Mouse (Mus musculus) small intestine, adult 2 months (tissue): ENCODE data around the gene Kat6b.

ENCODE experiments used
- CTCF ChIP-seq: fragments of 200-500 bp; IDR thresholded peaks from 2 replicates; pipeline ENCODE4 v1.5.1; 2012; ENCODE audit warnings: low read depth, mild to moderate bottlenecking, control low read depth, inconsistent platforms, low read length, moderate library complexity, mixed read lengths; ENCODE audit not compliant: insufficient replicate concordance, insufficient read length; ENCODE audit errors: extremely low read depth
- POLR2A ChIP-seq: fragments of 200-500 bp; IDR thresholded peaks from 2 replicates; pipeline ENCODE4 v1.6.1; 2012; ENCODE audit warnings: low read depth, mild to moderate bottlenecking, control low read depth, inconsistent platforms, low read length, moderate library complexity

DNA sequence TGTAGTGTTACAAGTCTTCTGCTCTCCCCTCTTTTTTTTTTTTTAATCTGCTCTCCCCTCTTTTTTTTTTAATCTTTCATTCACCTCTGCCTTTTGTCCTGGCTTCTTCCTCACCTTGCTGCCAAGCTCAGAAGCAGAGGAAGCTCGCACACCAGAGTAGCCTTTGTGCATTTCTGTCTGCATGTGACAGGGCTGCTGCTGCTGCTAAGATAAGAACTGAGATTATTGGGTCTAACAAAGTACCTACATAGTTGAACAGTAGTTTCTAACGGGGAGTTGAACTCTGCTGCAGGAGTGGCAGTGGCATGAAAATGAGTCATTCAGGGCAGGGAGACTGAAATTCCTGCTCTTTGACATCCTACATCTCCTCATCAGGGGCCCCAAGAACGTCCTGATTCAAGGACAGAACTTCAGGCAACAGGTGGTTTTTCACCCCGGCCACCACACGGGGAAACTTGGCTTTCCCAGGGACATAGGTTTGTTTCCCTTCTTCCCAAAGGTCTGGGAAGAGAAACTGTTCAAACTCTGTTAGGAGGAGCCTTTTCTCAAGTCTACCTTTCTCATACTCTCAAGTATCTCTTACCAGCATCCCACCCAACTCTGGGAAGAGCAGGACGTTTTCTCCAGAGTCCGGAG is 17.2 kb downstream of the Kat6b start:
- TF ChIP-seq CTCF, result no peak
- TF ChIP-seq POLR2A, result no peak
